Mouse (Mus musculus) kidney, embryonic 14.5 days (tissue): ENCODE measurements around the gene Fmnl1. TPM values are rescaled to one million over a fixed set of nuclear protein-coding genes. Genes with fewer than 3 reads are reported as not detected.

ENCODE experiments used
- ATAC-seq: fragments of 200-750 bp; cut with Nextera tagmentation; 2 replicates; pipeline ENCODE4 v1.8.0; 2017; ENCODE audit warnings: moderate number of reproducible peaks, mild to moderate bottlenecking, moderate TSS enrichment, moderate library complexity; ENCODE audit not compliant: low FRiP score, low TSS enrichment
- H3K27ac ChIP-seq: fragments of 300-500 bp; sonication (generic); 2 replicates; pipeline ENCODE4 v1.5.1; 2014; ENCODE audit warnings: low read depth, mild to moderate bottlenecking, low read length, moderate library complexity, mixed read lengths
- H3K27me3 ChIP-seq: fragments of 300-500 bp; sonication (generic); 2 replicates; pipeline ENCODE4 v1.6.1; 2014; ENCODE audit warnings: mild to moderate bottlenecking, low read length; ENCODE audit not compliant: control insufficient read depth, insufficient read depth
- H3K36me3 ChIP-seq: fragments of 300-500 bp; sonication (generic); 2 replicates; pipeline ENCODE4 v1.6.1; 2014; ENCODE audit warnings: low read length, mixed read lengths; ENCODE audit not compliant: control insufficient read depth, insufficient read depth
- H3K4me1 ChIP-seq: fragments of 300-500 bp; sonication (generic); 2 replicates; pipeline ENCODE4 v1.6.1; 2014; ENCODE audit warnings: low read length, mixed read lengths; ENCODE audit not compliant: control insufficient read depth, insufficient read depth
- H3K4me2 ChIP-seq: fragments of 300-500 bp; sonication (generic); replicated peaks from 2 replicates; pipeline ENCODE4 v1.6.1; 2014; ENCODE audit warnings: low read depth, mild to moderate bottlenecking, low read length
- H3K4me3 ChIP-seq: fragments of 300-500 bp; sonication (generic); 2 replicates; pipeline ENCODE4 v1.5.1; 2014; ENCODE audit warnings: mild to moderate bottlenecking, low read length
- H3K9ac ChIP-seq: fragments of 300-500 bp; sonication (generic); 2 replicates; pipeline ENCODE4 v1.6.1; 2014; ENCODE audit warnings: low read depth, mild to moderate bottlenecking, low read length, moderate library complexity
- H3K9me3 ChIP-seq: fragments of 300-500 bp; sonication (generic); 2 replicates; pipeline ENCODE4 v1.6.1; 2016; ENCODE audit warnings: low read length; ENCODE audit not compliant: control insufficient read depth
- WGBS: fragments of 180-500 bp; shearing (Covaris S2); extraction: QIAGEN DNeasy Blood & Tissue Kit; methylation state at CpG from one replicate; pipeline ENCODE4 v1.1.7; 2014; 5-methylcytosine and 5-hydroxymethylcytosine counted together
- polyA plus RNA-seq: library from polyadenylated mRNA; unstranded; fragments of >200 nt; fragmentation: Nextera tagmentation; extraction: Ambion mirVana; gene quantifications from 2 replicates; pipeline ENCODE4 v1.2.1, GENCODE M21; 2014

Gene Fmnl1
- polyA plus RNA-seq, 1 experiment from 2014 or later, result 4.0 TPM

GRCm38 (mm10) chr11:103247504-103248177 lies 76.7 kb downstream of the Fmnl1 start:
- Histone ChIP-seq H3K27ac (peak overlapping the region; percentile 30; the same call in 1 of the 2 replicates), H3K4me1 (peaks cover 26% of the 10 kb centered on the region)
- ATAC-seq, result no peak

More at GRCm38 (mm10) chr11:103247504-103248177, 76.7 kb downstream of the Fmnl1 start:
- H3K4me3 ChIP-seq, result no peak overlapping the region
- no peak overlapping the region for H3K4me2 ChIP-seq
- no peaks in the 10 kb centered on the region for H3K9me3 ChIP-seq
- WGBS, result 63% methylated on average over 11 of the region's 11 CpGs
- no peaks in the 10 kb centered on the region for H3K36me3 ChIP-seq
- H3K9ac ChIP-seq, result no peak overlapping the region
- H3K27me3 ChIP-seq, result no peaks in the 10 kb centered on the region

Other genes with a start within 250 kb of the Fmnl1 start
- gene Kif18b, start 246.0 kb upstream of the Fmnl1 start, polyA plus RNA-seq, result 8.3 and 13.0 TPM in 2 replicates
- 6.7 and 8.3 TPM in 2 replicates for gene C1ql1, start 224.4 kb upstream of the Fmnl1 start, polyA plus RNA-seq
- 54.7 and 63.6 TPM in 2 replicates for gene Nmt1, start 142.9 kb upstream of the Fmnl1 start, polyA plus RNA-seq
- gene Dcakd, start 142.8 kb upstream of the Fmnl1 start, polyA plus RNA-seq, result 225 and 229 TPM in 2 replicates
- 3.2 and 4.4 TPM in 2 replicates for gene Plcd3, start 69.4 kb upstream of the Fmnl1 start, polyA plus RNA-seq
- 15.8 and 16.9 TPM in 2 replicates for gene Acbd4, start 69.4 kb upstream of the Fmnl1 start, polyA plus RNA-seq
- 7.1 and 8.9 TPM in 2 replicates for gene Hexim1, start 54.9 kb upstream of the Fmnl1 start, polyA plus RNA-seq
- 8.3 and 10.3 TPM in 2 replicates for gene Hexim2, start 38.7 kb upstream of the Fmnl1 start, polyA plus RNA-seq
- gene 1700023F06Rik, start 37.5 kb downstream of the Fmnl1 start, polyA plus RNA-seq, result 0.26 and 0.29 TPM in 2 replicates
- gene Spata32, start 47.3 kb downstream of the Fmnl1 start, polyA plus RNA-seq, result not detected in 2 replicates
- gene Map3k14, start 96.4 kb downstream of the Fmnl1 start, polyA plus RNA-seq, result 3.3 and 4.8 TPM in 2 replicates
- gene Arhgap27, start 192.6 kb downstream of the Fmnl1 start, polyA plus RNA-seq, result 11.7 and 15.6 TPM in 2 replicates
- 5.0 and 8.9 TPM in 2 replicates for gene Plekhm1, start 241.6 kb downstream of the Fmnl1 start, polyA plus RNA-seq